ENCODE assay signal across 14 mouse cellular contexts in genomic region chr13:101216897-101217480, GRCm38 (mm10).
DNase-seq lines count a peak whose midpoint lies in the region; ATAC-seq and TF ChIP-seq lines count a peak whose summit lies in the region.
"Had no signal": no experiment of that assay in that cellular context is flagged by ENCODE, and none has a peak within 500 bp of the region (broad histone marks: within the 10 kb centered on the region; RNA-seq: fewer than 3 reads in every experiment).

No protein-coding gene starts in this region.

- H3K4me1 ChIP-seq in kidney, embryonic 16.5 days (ENCODE audit: insufficient read depth, low read length) = peaks cover 17% of the 10 kb centered on the region
- no peaks in the 10 kb centered on the region for H3K4me1 ChIP-seq in liver, postnatal 0 days (ENCODE audit: insufficient read depth)

- H3K9ac ChIP-seq in kidney, embryonic 16.5 days (replicated peaks; ENCODE audit: low read length) = no peak overlapping the region
- no peak overlapping the region for H3K9ac ChIP-seq in liver, postnatal 0 days (replicated peaks)

- no peaks in the 10 kb centered on the region for H3K9me3 ChIP-seq in kidney, embryonic 16.5 days (ENCODE audit: low read length)
- no peaks in the 10 kb centered on the region for H3K9me3 ChIP-seq in liver, postnatal 0 days (ENCODE audit: low read length)

- H3K36me3 ChIP-seq in kidney, embryonic 16.5 days (ENCODE audit: insufficient read depth, low read length) = no peaks in the 10 kb centered on the region
- no peaks in the 10 kb centered on the region for H3K36me3 ChIP-seq in liver, postnatal 0 days (replicated peaks; ENCODE audit: insufficient read depth, low read length)

- H3K4me3 ChIP-seq in kidney, embryonic 16.5 days (ENCODE audit: low read length) = no peak overlapping the region
- H3K4me3 ChIP-seq in liver, postnatal 0 days (ENCODE audit: low read depth, low read length) = no peak overlapping the region
- H3K4me3 ChIP-seq: gastrocnemius, adult 2 months; layer of hippocampus, adult 2 months had no signal

- no peaks in the 10 kb centered on the region for H3K27me3 ChIP-seq in kidney, embryonic 16.5 days (ENCODE audit: insufficient read depth, low read length)
- H3K27me3 ChIP-seq in liver, postnatal 0 days (ENCODE audit: insufficient read depth, low read length) = peaks cover 11% of the 10 kb centered on the region

- peak overlapping the region; percentile 54 for H3K27ac ChIP-seq in kidney, embryonic 16.5 days (ENCODE audit: low read length)
- H3K27ac ChIP-seq in liver, postnatal 0 days (ENCODE audit: low read depth) = no peak overlapping the region
- H3K27ac ChIP-seq: layer of hippocampus, adult 2 months had no signal

- peak; percentile 32 to 45 for DNase-seq in cerebellum, postnatal 25 days
- no peak for DNase-seq in cerebellum, adult 11-12 months
- DNase-seq in kidney, adult 11 months = no peak
- peak; percentile 36 for DNase-seq in urinary bladder, postnatal 14 days (ENCODE audit: low spot score)
- DNase-seq in urinary bladder, postnatal 4 days (ENCODE audit: low spot score in 2 of 2) = no peak
- DNase-seq in spleen, postnatal 14 days (ENCODE audit: low spot score in 2 of 2) = no peak
- no peak for DNase-seq in liver, postnatal 0 days
- DNase-seq: cerebellum, adult 9-11 months; gastrocnemius, adult 2 months; spleen, adult 18-20 months; thymus, adult 2 months had no signal

- TF ChIP-seq CTCF in liver, postnatal 0 days (IDR thresholded peaks at IDR 0.05; ENCODE audit: low read depth) = no peak

- no peak overlapping the region for H3K4me2 ChIP-seq in kidney, embryonic 16.5 days (replicated peaks; ENCODE audit: low read depth, low read length)
- no peak overlapping the region for H3K4me2 ChIP-seq in liver, postnatal 0 days (ENCODE audit: low read depth, low read length)
- H3K4me2 ChIP-seq: heart, embryonic 11.5 days had no signal

- 56% methylated on average over 8 of the region's 8 CpGs for WGBS in kidney, embryonic 16.5 days
- WGBS in liver, postnatal 0 days (ENCODE audit: insufficient replicate concordance) = 76% methylated on average over 8 of the region's 8 CpGs

- TF ChIP-seq EP300 in liver, postnatal 0 days (IDR thresholded peaks at IDR 0.05; ENCODE audit: low read depth) = no peak

- no peak for ATAC-seq in kidney, embryonic 16.5 days (ENCODE audit: low FRiP score, low TSS enrichment)
- ATAC-seq in liver, postnatal 0 days = no peak

Comparison
In these comparisons a context has a peak if more than half of its experiments do, and no peak if none do; other contexts are left out.
1. DNase-seq: peak in cerebellum, postnatal 25 days (2 of 2) and urinary bladder, postnatal 14 days (single experiment); none in cerebellum, adult 11-12 months (single experiment), kidney, adult 11 months (single experiment), urinary bladder, postnatal 4 days (0 of 2), spleen, postnatal 14 days (0 of 2) and liver, postnatal 0 days (single experiment).